Mouse (Mus musculus) neural tube, embryonic 14.5 days (tissue): ENCODE measurements at regions not wholly inside any gene's neighbourhood (a gene's known extent, or its start where the extent isn't known, plus 50 kb on each side); places are given as distances from the start of the nearest gene placed in this dataset.

Experiments
- ATAC-seq: fragments of 200-750 bp; cut with Nextera tagmentation; 2 replicates; pipeline ENCODE4 v1.8.0; 2017; ENCODE audit warnings: low read depth, mild to moderate bottlenecking, moderate TSS enrichment, moderate library complexity
- H3K27ac ChIP-seq: fragments of 300-500 bp; sonication (generic); 2 replicates; pipeline ENCODE4 v1.5.1; 2014; ENCODE audit warnings: low read depth, mild to moderate bottlenecking, control low read depth, low read length, moderate library complexity, mixed read lengths
- H3K27me3 ChIP-seq: fragments of 300-500 bp; sonication (generic); 2 replicates; pipeline ENCODE4 v1.6.1; 2014; ENCODE audit warnings: low read length; ENCODE audit not compliant: control insufficient read depth, insufficient read depth
- H3K36me3 ChIP-seq: fragments of 300-500 bp; sonication (generic); 2 replicates; pipeline ENCODE4 v1.6.1; 2014; ENCODE audit warnings: low read length, mixed read lengths; ENCODE audit not compliant: control insufficient read depth, insufficient read depth
- H3K4me1 ChIP-seq: fragments of 300-500 bp; sonication (generic); 2 replicates; pipeline ENCODE4 v1.6.1; 2014; ENCODE audit warnings: low read length; ENCODE audit not compliant: control insufficient read depth, insufficient read depth
- H3K4me2 ChIP-seq: fragments of 300-500 bp; sonication (generic); 2 replicates; pipeline ENCODE4 v1.6.1; 2014; ENCODE audit warnings: mild to moderate bottlenecking, low read depth, low read length, control low read depth
- H3K4me3 ChIP-seq: fragments of 300-500 bp; sonication (generic); 2 replicates; pipeline ENCODE4 v1.5.1; 2014; ENCODE audit warnings: low read depth, low read length, control low read depth, mixed read lengths
- H3K9ac ChIP-seq: fragments of 300-500 bp; sonication (generic); replicated peaks from 2 replicates; pipeline ENCODE4 v1.6.1; 2014; ENCODE audit warnings: low read depth, mild to moderate bottlenecking, control low read depth, low read length, mixed read lengths
- H3K9me3 ChIP-seq: fragments of 300-500 bp; sonication (generic); 2 replicates; pipeline ENCODE4 v1.6.1; 2016; ENCODE audit warnings: low read length; ENCODE audit not compliant: control insufficient read depth
- WGBS: fragments of 180-500 bp; shearing (Covaris S2); extraction: QIAGEN DNeasy Blood & Tissue Kit; methylation state at CpG from one replicate; pipeline ENCODE4 v1.1.7; 2014; 5-methylcytosine and 5-hydroxymethylcytosine counted together

GRCm38 (mm10) chr1:61146222-61146723 is 168.5 kb downstream of the Icos start:
- Histone ChIP-seq H3K36me3 (no peaks in the 10 kb centered on the region), H3K4me1 (peaks cover 31% of the 10 kb centered on the region)

GRCm38 (mm10) chr1:61151742-61152141 is 174.0 kb downstream of the Icos start:
- Histone ChIP-seq H3K4me2 (no peak overlapping the region), H3K27me3 (no peaks in the 10 kb centered on the region), H3K27ac (no peak overlapping the region), H3K9ac (no peak overlapping the region), H3K4me3 (no peak overlapping the region), H3K9me3 (no peaks in the 10 kb centered on the region), H3K36me3 (no peaks in the 10 kb centered on the region), H3K4me1 (no peaks in the 10 kb centered on the region)
- no peak for ATAC-seq
- WGBS, result 62% methylated on average over 2 of the region's 2 CpGs

More at GRCm38 (mm10) chr1:61146222-61146723, 168.5 kb downstream of the Icos start:
- Histone ChIP-seq H3K27me3 (no peaks in the 10 kb centered on the region), H3K27ac (no peak overlapping the region), H3K4me3 (no peak overlapping the region), H3K4me2 (no peak overlapping the region), H3K9ac (no peak overlapping the region), H3K9me3 (no peaks in the 10 kb centered on the region)
- 19% methylated on average over 3 of the region's 3 CpGs for WGBS
- ATAC-seq, result peak; percentile 54; the same call in 1 of the 2 replicates

GRCm38 (mm10) chr1:61152157-61152556 is 174.4 kb downstream of the Icos start:
- Histone ChIP-seq H3K4me1 (no peaks in the 10 kb centered on the region), H3K27me3 (no peaks in the 10 kb centered on the region), H3K4me2 (no peak overlapping the region), H3K36me3 (no peaks in the 10 kb centered on the region), H3K4me3 (no peak overlapping the region), H3K27ac (no peak overlapping the region), H3K9ac (no peak overlapping the region), H3K9me3 (no peaks in the 10 kb centered on the region)
- WGBS, result 74% methylated on average over 5 of the region's 5 CpGs
- ATAC-seq, result no peak

GRCm38 (mm10) chr1:61154216-61154615 is 176.5 kb downstream of the Icos start:
- H3K4me1 ChIP-seq, result no peaks in the 10 kb centered on the region
- WGBS, result 92% methylated on average over 3 of the region's 3 CpGs
- H3K27me3 ChIP-seq, result no peaks in the 10 kb centered on the region
- H3K9ac ChIP-seq, result no peak overlapping the region
- H3K4me3 ChIP-seq, result no peak overlapping the region
- no peaks in the 10 kb centered on the region for H3K36me3 ChIP-seq
- H3K27ac ChIP-seq, result no peak overlapping the region
- ATAC-seq, result no peak
- no peak overlapping the region for H3K4me2 ChIP-seq
- no peaks in the 10 kb centered on the region for H3K9me3 ChIP-seq

GRCm38 (mm10) chr1:61157271-61157670 is 179.5 kb downstream of the Icos start:
- Histone ChIP-seq H3K36me3 (no peaks in the 10 kb centered on the region), H3K9me3 (no peaks in the 10 kb centered on the region), H3K4me3 (no peak overlapping the region), H3K9ac (no peak overlapping the region), H3K27ac (no peak overlapping the region), H3K27me3 (no peaks in the 10 kb centered on the region), H3K4me2 (no peak overlapping the region), H3K4me1 (no peaks in the 10 kb centered on the region)
- WGBS, result 63% methylated on average over 4 of the region's 4 CpGs
- ATAC-seq, result no peak; the same call in 1 of the 2 replicates

- H3K9ac ChIP-seq, result no peak overlapping the region
- H3K27ac ChIP-seq, result no peak overlapping the region
- H3K4me2 ChIP-seq, result no peak overlapping the region
- no peaks in the 10 kb centered on the region for H3K36me3 ChIP-seq
- H3K4me1 ChIP-seq, result no peaks in the 10 kb centered on the region
- no peak overlapping the region for H3K4me3 ChIP-seq
- no peaks in the 10 kb centered on the region for H3K9me3 ChIP-seq
- no peaks in the 10 kb centered on the region for H3K27me3 ChIP-seq
- no peak for ATAC-seq
- 86% methylated on average over 3 of the region's 3 CpGs for WGBS
Measured at GRCm38 (mm10) chr1:61160505-61160904, 182.8 kb downstream of the Icos start.

GRCm38 (mm10) chr1:61164271-61164670 is 186.5 kb downstream of the Icos start:
- H3K27ac ChIP-seq, result no peak overlapping the region
- H3K4me1 ChIP-seq, result no peaks in the 10 kb centered on the region
- no peak overlapping the region for H3K9ac ChIP-seq
- ATAC-seq, result no peak
- H3K36me3 ChIP-seq, result no peaks in the 10 kb centered on the region
- no peak overlapping the region for H3K4me3 ChIP-seq
- H3K4me2 ChIP-seq, result no peak overlapping the region
- WGBS, result 89% methylated on average over 2 of the region's 2 CpGs
- H3K9me3 ChIP-seq, result no peaks in the 10 kb centered on the region
- H3K27me3 ChIP-seq, result no peaks in the 10 kb centered on the region

- Histone ChIP-seq H3K27ac (no peak overlapping the region), H3K4me2 (no peak overlapping the region), H3K27me3 (no peaks in the 10 kb centered on the region), H3K36me3 (no peaks in the 10 kb centered on the region), H3K9me3 (no peaks in the 10 kb centered on the region), H3K9ac (no peak overlapping the region), H3K4me1 (no peaks in the 10 kb centered on the region), H3K4me3 (no peak overlapping the region)
- ATAC-seq, result no peak
- 71% methylated on average over 6 of the region's 6 CpGs for WGBS
Measured at GRCm38 (mm10) chr1:61171941-61172340, 194.2 kb downstream of the Icos start.

- WGBS, result 85% methylated on average over 6 of the region's 6 CpGs
- Histone ChIP-seq H3K4me1 (no peaks in the 10 kb centered on the region), H3K9me3 (no peaks in the 10 kb centered on the region)
Measured at GRCm38 (mm10) chr1:61172946-61173345, 195.2 kb downstream of the Icos start.

More at GRCm38 (mm10) chr1:61172946-61173345, 195.2 kb downstream of the Icos start:
- H3K36me3 ChIP-seq, result no peaks in the 10 kb centered on the region
- H3K27me3 ChIP-seq, result no peaks in the 10 kb centered on the region
- no peak for ATAC-seq
- H3K9ac ChIP-seq, result no peak overlapping the region
- H3K4me3 ChIP-seq, result no peak overlapping the region
- H3K4me2 ChIP-seq, result no peak overlapping the region
- no peak overlapping the region for H3K27ac ChIP-seq
